Mouse (Mus musculus): Measurements from ENCODE around the gene Saa3.
"Not testable (repeated sequence)": the region's sequence is repeated elsewhere in the genome, so short reads cannot be mapped to it uniquely, and the experiment has no call there.

Gene Saa3

DNA sequence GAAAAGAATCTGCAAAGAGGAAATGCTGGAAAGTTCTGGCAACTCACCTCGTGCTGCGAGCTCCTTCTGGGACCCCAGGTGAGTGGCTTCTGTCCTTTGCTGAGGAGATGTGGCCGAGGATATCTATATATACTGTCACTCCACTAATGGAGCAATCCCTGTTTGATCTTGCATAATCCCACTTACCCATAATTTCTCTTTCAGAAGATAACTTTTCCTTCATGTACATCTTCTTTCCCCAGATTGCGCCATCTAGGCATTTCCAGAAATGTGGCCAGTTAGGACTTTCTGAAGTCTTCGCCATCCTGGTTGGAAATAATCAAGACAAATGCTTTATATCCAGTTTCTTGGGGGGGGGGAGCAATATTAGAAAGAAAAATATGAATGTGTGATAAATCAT, at the start of gene Saa3:
Saa3 (minus strand) TSS at position 101 of the 400 bp plus-strand sequence.
- no peak for DNase-seq (ENCODE audit: low read depth, low spot score)

DNA sequence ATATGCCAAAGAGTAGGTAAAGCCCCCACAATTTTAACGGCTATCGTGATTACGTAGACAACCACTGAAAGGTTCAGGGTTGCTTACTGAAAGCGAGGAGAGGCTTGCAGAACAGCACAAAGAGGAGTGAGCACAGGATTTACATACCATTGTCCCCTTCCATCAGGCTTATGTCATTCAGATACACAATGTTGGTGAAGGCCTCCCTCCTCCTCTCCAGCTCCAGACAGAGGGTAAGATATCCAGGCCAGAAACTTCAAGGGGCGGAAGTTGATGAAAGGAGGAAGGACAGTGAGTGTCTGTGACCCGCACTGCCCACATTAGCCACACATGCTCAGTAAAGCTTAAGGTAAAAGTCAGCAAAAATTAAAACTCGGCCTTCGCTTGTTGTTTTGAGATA, 49.2 kb upstream of the Saa3 start:
- peak; percentile 75 for DNase-seq (ENCODE audit: low read depth, low spot score)

DNA sequence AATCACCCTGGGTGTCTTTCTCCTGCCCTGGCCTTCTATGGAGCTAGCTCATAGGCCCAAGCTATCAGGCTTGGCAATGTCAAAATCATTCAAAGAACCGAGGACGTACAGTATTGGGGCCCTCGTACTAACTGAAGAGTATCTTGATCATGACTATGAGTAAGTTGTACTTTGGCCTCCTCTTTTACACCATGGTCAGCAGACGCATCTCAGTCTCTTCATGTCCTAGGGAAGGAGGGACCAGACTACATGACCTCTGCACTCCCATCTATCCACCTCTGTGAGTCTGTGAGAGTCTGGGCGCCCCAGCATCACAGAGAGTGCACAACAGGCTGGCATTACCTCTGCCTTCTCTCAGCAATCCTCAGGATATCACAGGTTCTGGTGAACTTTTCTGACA, 47.1 kb upstream of the Saa3 start:
- DNase-seq (ENCODE audit: low read depth, low spot score), result no peak

DNA sequence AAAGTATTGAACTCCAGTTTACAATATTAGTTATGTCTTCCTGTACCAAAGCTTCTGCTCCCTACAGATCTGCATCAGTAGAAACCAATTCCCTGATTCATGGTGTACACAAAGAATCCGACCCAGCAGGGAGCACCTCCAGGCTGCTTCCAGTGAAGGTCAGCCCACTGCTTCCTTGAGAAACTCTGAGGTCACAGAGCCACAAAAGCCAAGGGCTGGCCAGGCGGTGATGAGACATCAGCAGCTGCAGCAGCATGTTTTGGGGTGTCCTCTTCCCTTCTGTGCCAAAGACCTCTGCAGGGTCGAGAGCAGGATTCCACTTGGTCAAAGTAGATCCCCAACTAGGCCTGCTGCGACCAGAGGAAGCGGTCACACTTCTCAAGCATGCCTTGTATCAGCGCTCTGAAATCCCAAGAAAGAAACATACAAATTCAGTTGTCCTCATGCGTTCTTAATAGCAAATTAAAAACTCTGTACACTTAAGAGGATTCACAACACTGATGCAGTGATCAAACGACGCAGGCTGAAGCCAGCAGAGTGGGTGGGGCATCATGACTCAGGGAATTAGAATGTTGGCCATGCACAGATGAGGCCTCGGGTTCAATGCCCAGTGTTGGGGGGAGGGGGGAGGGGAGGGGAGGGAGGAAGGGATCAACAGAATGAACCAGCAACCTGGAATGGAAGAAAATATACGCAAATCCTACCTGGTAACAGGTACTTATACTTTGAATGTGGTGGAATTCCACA, 45.7 kb upstream of the Saa3 start:
- DNase-seq (ENCODE audit: low read depth, low spot score), result peak; percentile 87

DNA sequence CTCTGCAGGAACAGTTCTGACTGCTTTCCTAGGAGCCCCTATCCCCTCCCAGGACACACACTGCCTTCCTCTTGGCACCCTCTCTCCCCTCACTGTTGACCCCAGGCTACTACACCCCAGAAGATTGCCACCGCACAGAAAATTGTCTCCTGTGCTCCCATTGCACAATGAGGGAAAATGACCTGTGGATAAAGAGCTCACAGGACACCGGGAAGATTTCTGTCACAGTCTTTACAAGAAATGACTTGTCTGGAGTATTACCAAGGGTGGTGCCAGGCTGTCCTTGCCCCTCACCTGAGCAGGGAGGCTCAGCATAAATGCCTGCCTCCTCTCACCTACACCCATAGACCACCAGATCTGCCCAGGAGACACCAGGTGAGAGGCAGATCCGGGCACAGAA, 36.0 kb upstream of the Saa3 start, which contains the start of gene Saa2:
Saa2 (plus strand) TSS at position 301 of the 400 bp plus-strand sequence.
- no peak for DNase-seq (ENCODE audit: low read depth, low spot score)

DNA sequence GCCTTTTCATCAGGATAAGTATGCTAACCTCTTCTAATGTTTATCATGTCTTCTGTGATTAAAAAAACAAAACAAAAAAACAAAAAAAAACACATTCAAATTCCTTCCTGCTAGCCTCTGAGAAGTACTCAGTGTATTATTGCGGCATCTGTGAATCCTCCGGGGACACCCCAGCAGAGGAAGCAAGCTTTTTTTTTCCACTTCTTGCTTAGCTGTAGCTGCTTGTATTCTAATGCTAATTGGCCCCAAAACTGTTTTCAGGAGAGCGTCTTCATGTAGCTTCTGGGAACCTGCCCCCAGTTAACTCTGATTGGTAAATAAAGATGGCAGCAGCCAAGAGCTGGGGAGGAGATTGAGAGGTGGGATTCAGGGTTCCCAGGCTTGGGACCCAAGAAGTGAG, 33.0 kb upstream of the Saa3 start:
- peak; percentile 86 for DNase-seq (ENCODE audit: low read depth, low spot score)

DNA sequence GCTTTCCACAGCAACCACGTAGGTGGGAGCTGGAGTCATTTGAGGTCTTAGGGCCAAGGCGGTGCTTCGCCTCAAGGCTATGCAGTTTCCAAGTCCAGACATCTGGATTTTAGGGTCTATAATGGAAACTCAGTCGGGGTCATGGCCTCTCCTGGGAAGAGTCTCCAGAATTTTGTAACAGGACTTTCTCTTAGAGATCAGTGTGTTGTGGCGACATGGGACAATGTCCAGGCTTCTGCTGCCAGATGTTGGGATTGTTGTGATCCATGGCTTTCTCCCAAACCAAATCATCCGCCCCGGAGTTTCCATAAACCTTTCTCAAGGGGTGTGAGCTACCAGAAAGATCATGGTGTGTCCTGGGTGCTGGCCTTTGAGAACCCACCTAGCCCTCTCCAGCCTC, 30.9 kb upstream of the Saa3 start:
- DNase-seq (ENCODE audit: low read depth, low spot score), result no peak

DNA sequence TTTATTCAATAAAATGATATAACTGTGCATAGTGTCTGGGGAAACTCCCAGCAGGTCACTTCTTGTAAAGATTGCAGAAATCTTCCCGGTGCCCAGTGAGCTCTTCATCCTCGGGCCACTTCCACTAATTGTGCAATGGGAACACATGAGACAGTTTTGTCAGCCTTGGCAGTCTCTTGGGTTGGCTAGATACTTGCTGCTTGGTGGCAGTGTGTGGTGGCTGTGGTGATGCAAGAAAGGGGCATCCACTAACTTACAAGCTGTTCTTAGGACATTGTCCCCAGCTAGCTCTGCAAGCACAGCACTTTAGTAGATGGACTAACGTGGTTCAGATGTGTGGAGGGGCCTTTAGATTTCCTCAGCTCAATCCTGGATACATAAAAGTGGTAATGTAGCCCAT, 30.3 kb upstream of the Saa3 start:
- no peak for DNase-seq (ENCODE audit: low read depth, low spot score)

DNA sequence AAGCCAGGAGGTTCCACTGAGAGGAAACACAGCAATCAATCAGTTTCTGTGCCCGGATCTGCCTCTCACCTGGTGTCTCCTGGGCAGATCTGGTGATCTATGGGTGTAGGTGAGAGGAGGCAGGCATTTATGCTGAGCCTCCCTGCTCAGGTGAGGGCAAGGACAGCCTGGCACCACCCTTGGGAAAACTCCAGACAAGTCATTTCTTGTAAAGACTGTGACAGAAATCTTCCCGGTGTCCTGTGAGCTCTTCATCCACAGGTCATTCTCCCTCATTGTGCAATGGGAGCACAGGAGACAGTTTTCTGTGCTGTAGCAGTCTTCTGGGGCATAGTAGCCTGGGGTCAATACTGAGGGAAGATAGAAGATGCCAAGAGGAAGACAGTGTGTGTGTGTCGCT, 27.4 kb upstream of the Saa3 start, which contains the start of gene Saa1:
Saa1 (minus strand) TSS at position 101 of the 400 bp plus-strand sequence.
- DNase-seq (ENCODE audit: low read depth, low spot score), result not testable (repeated sequence)

DNA sequence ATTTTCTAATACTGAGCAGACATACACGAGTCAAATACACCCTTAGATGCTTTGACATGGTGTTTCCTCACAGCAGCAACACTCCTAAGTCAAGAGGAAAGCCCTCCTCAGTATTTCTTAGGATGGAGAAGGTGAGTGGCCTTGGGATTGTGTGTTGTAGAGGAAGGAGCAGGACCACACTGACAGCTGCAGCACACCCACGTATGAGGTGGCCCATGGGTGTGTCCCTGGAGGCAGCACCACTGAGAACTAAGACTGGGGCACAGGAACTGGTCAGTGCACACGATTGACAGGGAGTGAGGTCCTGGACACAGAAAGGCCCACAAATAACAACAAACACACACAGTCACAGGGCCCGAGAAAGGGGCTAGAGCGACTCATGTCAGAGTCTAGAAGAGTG, 24.5 kb upstream of the Saa3 start:
- not testable (repeated sequence) for DNase-seq (ENCODE audit: low read depth, low spot score)

DNA sequence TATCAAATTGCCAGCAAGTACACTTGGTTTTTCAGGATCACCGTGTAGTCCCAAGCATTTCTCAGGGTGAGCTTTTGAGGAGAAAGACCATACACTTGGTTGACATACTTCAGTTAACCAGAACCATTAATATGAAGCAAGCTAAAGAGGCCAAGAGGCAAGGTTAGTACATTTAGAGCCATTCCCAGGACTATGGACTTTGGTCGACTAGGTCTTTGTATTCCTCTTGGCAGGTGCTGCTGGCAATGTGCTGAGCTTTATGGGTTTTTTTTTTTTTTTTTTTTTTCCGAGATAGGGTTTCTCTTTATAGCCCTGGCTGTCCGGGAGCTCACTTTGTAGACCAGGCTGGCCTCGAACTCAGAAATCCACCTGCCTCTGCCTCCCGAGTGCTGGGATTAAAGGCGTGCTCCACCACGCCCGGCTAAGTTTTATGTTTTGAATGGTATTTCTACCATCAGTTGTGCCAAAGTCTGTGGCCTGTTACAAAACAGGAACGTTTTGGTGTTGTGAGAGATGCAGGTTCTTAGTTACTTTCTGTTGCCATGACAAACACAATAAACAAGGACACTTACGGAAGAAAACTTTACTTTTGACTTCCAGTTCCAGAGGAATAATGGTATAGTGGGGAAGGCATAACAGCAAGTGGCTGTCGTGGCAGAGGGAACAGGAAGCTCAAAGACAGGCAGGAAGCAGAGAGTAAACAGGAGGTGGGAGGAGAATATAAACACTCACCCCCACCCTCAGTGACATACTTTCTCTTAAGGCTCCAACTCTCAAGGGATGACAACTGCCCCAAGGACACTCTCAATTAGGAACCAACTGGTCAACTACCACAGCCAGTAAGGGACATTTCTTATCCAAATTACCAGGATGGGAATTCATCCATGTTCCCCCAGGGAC, 23.3 kb upstream of the Saa3 start:
- DNase-seq (ENCODE audit: low read depth, low spot score), result no peak

DNA sequence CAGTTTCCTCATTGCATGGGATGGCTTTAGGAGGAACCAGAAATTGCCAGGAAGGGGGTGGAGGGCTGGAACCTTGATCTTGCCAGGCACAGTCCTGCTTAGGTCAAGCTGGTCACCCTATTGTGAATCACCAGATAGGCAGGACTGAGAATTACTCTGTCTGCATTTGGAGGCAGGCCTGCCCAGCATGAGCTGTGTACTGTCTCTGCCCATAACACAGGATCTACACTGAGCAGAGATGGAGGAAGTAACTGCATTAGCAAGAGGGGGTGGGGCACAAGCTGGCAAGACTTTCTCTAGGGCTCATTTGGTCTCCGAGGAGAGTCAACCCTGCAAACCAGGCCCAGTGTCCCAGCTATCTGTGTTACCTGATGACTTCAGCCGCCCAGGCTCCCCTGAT, 19.5 kb upstream of the Saa3 start:
- DNase-seq (ENCODE audit: low read depth, low spot score), result no peak

DNA sequence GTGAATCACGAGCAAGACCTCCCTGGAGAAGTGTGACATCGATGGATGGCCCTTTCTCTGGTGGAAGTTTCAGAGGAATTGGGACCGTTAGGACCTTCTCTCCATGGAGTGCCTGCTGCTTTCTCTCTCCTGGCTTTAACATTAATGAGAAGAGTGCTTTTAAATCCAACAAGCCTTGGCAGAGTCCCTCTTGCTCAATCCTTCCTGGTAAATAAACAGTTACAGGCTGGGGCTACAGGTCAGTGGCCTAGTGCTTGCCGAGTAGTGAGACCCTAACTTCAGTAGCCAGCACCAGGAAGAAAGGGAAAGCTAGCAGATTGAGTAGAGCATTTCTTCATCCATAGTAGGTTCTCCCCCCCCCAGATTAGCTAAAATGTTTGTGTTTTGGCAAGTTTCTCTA, 17.0 kb upstream of the Saa3 start, which contains the start of gene Saa4:
Saa4 (minus strand) TSS at position 146 of the 400 bp plus-strand sequence.
- no peak for DNase-seq (ENCODE audit: low read depth, low spot score)

DNA sequence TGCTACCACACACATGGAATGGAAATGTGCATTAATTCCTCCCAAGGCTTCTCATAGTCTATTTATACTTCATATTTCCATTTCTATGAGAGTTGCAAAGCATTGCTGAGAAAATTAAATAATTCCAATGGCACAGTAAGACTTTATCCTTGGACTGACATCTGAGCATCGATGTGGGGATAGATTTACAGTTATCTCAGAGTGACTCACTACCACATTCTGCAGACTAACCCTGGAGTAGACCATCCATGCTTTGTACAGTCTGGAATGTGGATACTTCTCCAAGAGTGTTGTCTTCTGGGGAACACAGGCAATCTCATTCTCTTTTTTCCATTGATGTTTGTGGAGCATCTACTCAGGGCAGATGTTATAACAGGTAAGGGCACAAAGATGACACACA, 12.1 kb upstream of the Saa3 start:
- no peak for DNase-seq (ENCODE audit: low read depth, low spot score)

DNA sequence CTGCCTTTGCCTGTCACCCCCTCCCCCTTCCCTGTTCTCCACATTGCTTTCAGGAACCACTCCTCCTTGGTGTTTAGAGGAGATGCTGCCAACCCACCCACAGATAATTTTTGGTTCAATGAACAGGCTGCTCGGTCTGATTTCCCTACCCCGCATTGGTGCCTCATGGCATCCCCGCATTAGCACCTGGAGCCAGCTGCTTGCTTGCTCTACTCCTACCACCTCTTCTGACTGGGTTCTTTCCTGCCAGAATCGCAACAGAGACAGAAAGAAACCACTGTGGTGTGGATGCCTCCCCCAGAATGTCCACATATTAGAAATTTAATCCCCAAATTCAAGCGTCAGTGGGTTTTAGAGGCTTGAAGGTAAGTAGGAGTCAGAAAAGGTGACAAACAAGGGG, 8.9 kb upstream of the Saa3 start:
- no peak for DNase-seq (ENCODE audit: low read depth, low spot score)

DNA sequence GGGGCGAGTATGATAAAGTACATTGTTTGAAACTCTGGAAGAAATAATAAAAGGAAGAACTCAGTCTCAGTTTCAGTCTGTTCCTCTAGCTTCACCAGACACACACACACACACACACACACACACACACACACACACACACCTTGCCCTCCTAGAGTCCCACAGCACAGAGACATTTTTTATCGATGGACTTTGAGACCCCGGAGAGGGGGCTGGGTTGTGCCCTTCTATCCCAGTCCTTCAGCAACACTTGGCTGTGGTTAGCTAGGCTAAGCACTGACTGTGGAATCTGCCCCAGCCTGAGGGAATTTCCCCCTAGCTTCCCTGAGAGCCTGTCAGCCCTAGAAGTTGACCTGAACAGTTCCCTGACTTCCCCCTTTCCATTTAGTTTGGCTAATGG, 8.3 kb upstream of the Saa3 start:
- no peak for DNase-seq (ENCODE audit: low read depth, low spot score)

DNA sequence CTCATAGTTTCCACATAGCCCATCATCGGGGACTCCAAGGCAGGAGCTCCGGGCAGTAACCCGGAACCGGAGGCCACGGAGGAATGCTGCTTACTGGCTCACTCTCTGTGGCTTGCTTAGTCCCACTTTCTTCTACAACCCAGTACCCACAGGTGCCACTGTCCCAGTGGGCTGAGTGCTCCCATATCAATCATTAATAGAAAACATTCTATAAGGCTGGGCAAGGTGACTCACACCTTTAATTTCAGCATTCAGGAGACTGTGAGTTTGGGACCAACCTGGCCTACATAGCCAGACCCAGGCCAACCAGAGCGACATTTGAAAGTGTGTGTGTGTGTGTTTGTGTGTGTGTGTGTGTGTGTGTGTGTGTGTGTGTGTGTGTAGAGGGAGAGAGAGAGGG, 7.9 kb upstream of the Saa3 start:
- DNase-seq (ENCODE audit: low read depth, low spot score), result no peak

DNA sequence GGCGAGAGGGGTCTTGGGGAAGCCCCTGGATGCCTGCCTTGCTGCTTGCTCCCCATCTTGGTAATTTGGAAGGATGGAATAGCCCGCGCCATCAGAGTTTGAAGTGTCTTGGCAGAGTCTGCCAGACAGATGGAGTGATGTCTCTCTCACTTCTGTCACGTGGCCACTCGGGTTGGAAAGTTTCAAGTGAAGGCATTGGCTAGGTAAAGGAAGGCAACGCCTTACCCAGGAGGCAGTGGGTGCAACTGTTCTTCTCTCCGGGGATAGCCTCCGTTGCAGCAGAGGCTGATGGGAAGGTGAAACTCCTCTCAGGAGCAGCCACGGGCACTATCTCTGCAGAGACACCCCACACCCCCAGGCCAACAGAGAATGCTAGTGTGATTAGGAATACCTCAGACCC, 5.0 kb upstream of the Saa3 start:
- peak; percentile 38 for DNase-seq (ENCODE audit: low read depth, low spot score)

DNA sequence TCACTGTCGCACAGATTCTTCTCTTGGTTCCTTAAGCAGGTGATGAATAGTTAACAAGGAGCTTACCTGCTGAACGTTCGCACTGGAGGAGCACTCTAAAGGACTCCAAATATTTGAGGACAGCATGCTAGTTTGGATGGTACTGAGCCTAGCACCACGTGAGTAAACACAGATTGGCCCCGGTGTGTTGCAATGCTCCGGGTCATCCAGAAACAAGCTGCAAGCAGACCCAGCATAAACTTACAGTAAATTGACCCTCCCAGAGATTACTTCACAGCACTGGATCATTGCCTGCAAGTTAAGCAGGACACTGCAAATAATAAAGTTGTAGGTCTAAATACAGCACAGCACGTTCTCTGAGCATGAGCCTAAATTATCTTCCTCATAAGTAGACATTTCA, 4.0 kb upstream of the Saa3 start:
- no peak for DNase-seq (ENCODE audit: low read depth, low spot score)

DNA sequence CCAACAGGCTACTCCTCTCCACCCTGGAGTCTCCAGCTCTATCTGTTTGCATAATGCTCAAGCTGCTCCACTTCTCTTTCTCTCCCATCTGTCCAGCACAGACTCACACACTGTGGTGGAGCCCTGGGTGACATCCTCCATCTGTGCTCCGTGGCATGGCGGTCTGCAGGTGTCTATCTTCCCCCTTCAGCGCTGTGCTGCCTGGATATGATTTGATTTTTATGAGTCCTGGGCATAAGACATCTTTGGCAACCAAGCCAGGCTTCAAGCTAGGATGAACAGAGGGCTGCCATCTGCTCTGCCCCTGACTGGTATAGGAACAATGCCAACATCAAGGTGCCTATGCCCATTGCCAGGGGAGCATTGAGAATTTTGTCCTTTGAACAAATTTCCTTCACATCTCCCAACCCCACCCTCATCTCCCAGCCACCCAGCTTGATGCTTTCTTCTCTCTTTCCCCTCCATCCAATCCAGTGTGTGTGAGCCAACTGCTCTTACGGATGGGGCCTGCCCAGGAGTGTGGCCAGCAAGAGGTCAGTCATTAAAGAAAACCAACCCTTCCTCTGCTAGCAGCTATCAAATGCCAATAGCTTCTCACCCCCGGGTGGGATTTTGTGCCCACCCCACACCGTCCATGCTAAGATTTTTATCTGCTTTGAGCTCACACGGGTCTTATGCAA, 3.2 kb upstream of the Saa3 start:
- no peak for DNase-seq (ENCODE audit: low read depth, low spot score)

DNA sequence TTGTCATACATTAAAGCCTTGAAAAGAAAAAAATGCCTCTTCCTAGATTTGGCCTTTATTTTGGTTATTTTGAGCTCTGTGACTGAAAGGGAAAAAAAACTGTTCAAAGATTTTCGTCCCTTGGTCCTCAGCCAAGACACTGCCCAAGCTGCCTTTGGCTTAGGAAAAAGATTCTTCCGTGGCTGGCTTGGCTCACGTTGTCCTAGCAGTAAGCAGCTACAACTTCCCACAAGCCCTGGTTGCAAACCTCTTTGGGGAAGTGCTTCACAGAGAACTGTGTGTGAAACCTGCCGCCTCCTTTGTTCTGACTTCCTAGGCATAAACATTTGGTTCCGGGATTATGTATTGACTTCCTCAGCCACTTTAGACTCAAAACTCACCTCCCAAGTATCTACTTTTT, 1.4 kb upstream of the Saa3 start:
- DNase-seq (ENCODE audit: low read depth, low spot score), result no peak

DNA sequence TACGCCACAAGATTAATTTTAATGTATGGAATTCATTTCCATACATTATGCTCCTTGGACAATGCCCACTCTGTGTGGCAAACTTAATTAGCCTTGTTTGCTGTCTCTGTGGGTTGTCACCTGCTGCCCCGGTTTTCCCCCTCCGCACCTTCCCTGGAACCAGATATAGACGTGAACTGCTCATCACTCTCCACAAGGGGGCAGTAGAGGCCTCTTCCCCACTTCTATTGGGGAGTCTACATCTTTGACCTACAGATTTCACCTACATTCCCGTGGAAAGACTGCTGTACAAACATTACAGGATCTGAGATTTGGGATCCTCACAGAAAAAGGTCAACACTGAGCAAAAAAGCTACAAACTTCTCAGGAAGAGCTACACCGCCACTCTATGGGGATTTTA, 982 bp downstream of the Saa3 start:
- peak; percentile 84 for DNase-seq (ENCODE audit: low read depth, low spot score)
